Mouse (Mus musculus) limb, embryonic 14.5 days (tissue): ENCODE results near the gene Col18a1. TPM values are rescaled to one million over a fixed set of nuclear protein-coding genes. Genes with fewer than 3 reads are reported as not detected.

Experiments used
- ATAC-seq: fragments of 200-750 bp; cut with Nextera tagmentation; 2 replicates; pipeline ENCODE4 v1.8.0; 2017; ENCODE audit warnings: low read depth, moderate number of reproducible peaks, moderate TSS enrichment; ENCODE audit not compliant: low FRiP score
- DNase-seq: peaks from one replicate; pipeline ENCODE4 v3.0.0-alpha.2; 2015; ENCODE audit warnings: low spot score
- H3K27ac ChIP-seq: fragments of 300-500 bp; sonication (generic); replicated peaks from 2 replicates; pipeline ENCODE4 v1.5.1; 2014; ENCODE audit warnings: low read depth, mild to moderate bottlenecking, low read length, moderate library complexity, mixed read lengths
- H3K27me3 ChIP-seq: fragments of 300-500 bp; sonication (generic); 2 replicates; pipeline ENCODE4 v1.6.1; 2014; ENCODE audit warnings: low read length, mixed read lengths; ENCODE audit not compliant: control insufficient read depth, insufficient read depth
- H3K36me3 ChIP-seq: fragments of 300-500 bp; sonication (generic); 2 replicates; pipeline ENCODE4 v1.6.1; 2014; ENCODE audit warnings: mild to moderate bottlenecking, low read length, moderate library complexity, mixed read lengths; ENCODE audit not compliant: control insufficient read depth, insufficient read depth
- H3K4me1 ChIP-seq: fragments of 300-500 bp; sonication (generic); 2 replicates; pipeline ENCODE4 v1.6.1; 2014; ENCODE audit warnings: antibody characterized with exemption, low read length, mixed read lengths; ENCODE audit not compliant: control insufficient read depth, insufficient read depth
- H3K4me2 ChIP-seq: fragments of 300-500 bp; sonication (generic); replicated peaks from 2 replicates; pipeline ENCODE4 v1.6.1; 2014; ENCODE audit warnings: low read depth, mild to moderate bottlenecking, low read length, moderate library complexity; ENCODE audit not compliant: severe bottlenecking
- H3K4me3 ChIP-seq: fragments of 300-500 bp; sonication (generic); replicated peaks from 2 replicates; pipeline ENCODE4 v1.5.1; 2014; ENCODE audit warnings: low read length
- H3K9ac ChIP-seq: fragments of 300-500 bp; sonication (generic); 2 replicates; pipeline ENCODE4 v1.6.1; 2014; ENCODE audit warnings: mild to moderate bottlenecking, low read depth, low read length, moderate library complexity; ENCODE audit not compliant: severe bottlenecking
- H3K9me3 ChIP-seq: fragments of 300-500 bp; sonication (generic); 2 replicates; pipeline ENCODE4 v1.6.1; 2016; ENCODE audit warnings: low read length; ENCODE audit not compliant: control insufficient read depth
- POLR2A ChIP-seq: fragments of 200-500 bp; IDR thresholded peaks from 2 replicates; pipeline ENCODE4 v1.8.0; 2012; ENCODE audit warnings: inconsistent platforms, mild to moderate bottlenecking, moderate library complexity, borderline replicate concordance; ENCODE audit not compliant: insufficient read depth, insufficient read length; ENCODE audit errors: extremely low read depth
- WGBS: fragments of 180-500 bp; shearing (Covaris S2); extraction: QIAGEN DNeasy Blood & Tissue Kit; methylation state at CpG from one replicate; pipeline ENCODE4 v1.1.7; 2014; 5-methylcytosine and 5-hydroxymethylcytosine counted together
- polyA plus RNA-seq, 2 experiments: library from polyadenylated mRNA; depleted of rRNA in 1 of 2; stranded (reverse) in 1 of 2; unstranded in 1 of 2; fragments of >200 nt; fragmentation: Nextera tagmentation in 1 of 2; extraction: Ambion mirVana in 1 of 2; gene quantifications; 2 replicates each; pipeline versions ENCODE4 v1.2.1 to v1.2.3; 2012 to 2014

Gene Col18a1
- polyA plus RNA-seq, 2 experiments: 66.4 to 77.8 TPM

- H3K9me3 ChIP-seq: no peaks in the 10 kb centered on the region
- DNase-seq (no peak), ATAC-seq (peak; percentile 54)
- H3K4me1 ChIP-seq: 0 out of 2 replicates have a peak, but pooled peaks cover 10% of the 10 kb centered on the region
- H3K27me3 ChIP-seq: 0 out of 2 replicates have a peak, but pooled peaks cover 4% of the 10 kb centered on the region
- H3K9ac ChIP-seq: peak overlapping the region; percentile 45
- H3K27ac ChIP-seq: 0 out of 2 replicates have a peak overlapping the region, but pooled peaks have one; percentile 2
- under 1% methylated on average over 40 of the region's 40 CpGs for WGBS
- no peak for TF ChIP-seq POLR2A
- no peaks in the 10 kb centered on the region for H3K36me3 ChIP-seq
- peak overlapping the region; percentile 94 for H3K4me2 ChIP-seq
- peak overlapping the region; percentile 49 for H3K4me3 ChIP-seq
These were observed 916 bp downstream of the Col18a1 start for GRCm38 (mm10) chr10:77165318-77165945.

DNA sequence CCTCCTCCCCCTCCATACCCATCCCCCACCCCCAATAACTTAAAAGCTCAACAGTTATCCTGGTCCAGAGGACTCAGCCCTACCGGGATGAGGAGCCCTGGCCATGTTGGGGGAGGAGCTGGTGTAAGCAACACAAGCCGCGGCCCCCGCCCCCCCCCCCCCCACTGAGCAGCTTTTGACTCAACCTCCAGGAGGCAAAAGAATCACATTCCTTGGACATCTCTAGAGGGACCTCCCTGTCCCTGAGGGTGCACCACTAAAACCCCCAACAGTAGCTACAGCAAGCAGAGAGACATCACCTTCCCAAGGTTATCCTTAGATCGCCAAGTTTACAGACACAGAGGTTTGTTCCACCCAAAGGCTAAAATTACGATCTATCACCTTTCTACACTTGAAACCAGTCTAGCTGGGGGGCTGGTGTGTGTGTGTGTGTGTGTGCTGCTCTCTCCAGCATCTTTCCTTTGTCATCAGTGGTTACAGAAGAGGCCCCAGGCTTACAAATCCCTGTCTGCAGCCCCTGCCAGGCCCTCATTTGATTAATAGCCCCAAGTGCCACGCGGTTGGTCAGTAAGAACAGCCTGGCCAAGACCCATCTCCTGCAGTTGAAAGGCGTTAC lies 1.8 kb downstream of the Col18a1 start:
- peak overlapping the region; percentile 94 for H3K4me2 ChIP-seq
- no peaks in the 10 kb centered on the region for H3K9me3 ChIP-seq
- H3K36me3 ChIP-seq: no peaks in the 10 kb centered on the region
- WGBS: 7% methylated on average over 9 of the region's 9 CpGs
- TF ChIP-seq POLR2A: no peak
- ATAC-seq: no peak
- no peak for DNase-seq
- H3K27me3 ChIP-seq: 0 out of 2 replicates have a peak, but pooled peaks cover 4% of the 10 kb centered on the region
- no peak overlapping the region; the same call in 1 of the 2 replicates for H3K9ac ChIP-seq
- 0 out of 2 replicates have a peak, but pooled peaks cover 10% of the 10 kb centered on the region for H3K4me1 ChIP-seq
- H3K27ac ChIP-seq: no peak overlapping the region
- 0 out of 2 replicates have a peak overlapping the region, but pooled peaks have one; percentile 49 for H3K4me3 ChIP-seq

- Histone ChIP-seq H3K9me3 (no peaks in the 10 kb centered on the region), H3K4me2 (peak overlapping the region; percentile 94; the same call in 1 of the 2 replicates), H3K4me3 (no peak overlapping the region), H3K4me1 (peaks cover 12% of the 10 kb centered on the region; the same call in 1 of the 2 replicates), H3K9ac (no peak overlapping the region), H3K36me3 (no peaks in the 10 kb centered on the region), H3K27me3 (0 out of 2 replicates have a peak, but pooled peaks cover 4% of the 10 kb centered on the region), H3K27ac (no peak overlapping the region)
- DNase-seq (no peak), ATAC-seq (no peak)
- TF ChIP-seq POLR2A: no peak
- WGBS: 31% methylated on average over 5 of the region's 5 CpGs
These were observed 2.3 kb downstream of the Col18a1 start for GRCm38 (mm10) chr10:77164041-77164436.

DNA sequence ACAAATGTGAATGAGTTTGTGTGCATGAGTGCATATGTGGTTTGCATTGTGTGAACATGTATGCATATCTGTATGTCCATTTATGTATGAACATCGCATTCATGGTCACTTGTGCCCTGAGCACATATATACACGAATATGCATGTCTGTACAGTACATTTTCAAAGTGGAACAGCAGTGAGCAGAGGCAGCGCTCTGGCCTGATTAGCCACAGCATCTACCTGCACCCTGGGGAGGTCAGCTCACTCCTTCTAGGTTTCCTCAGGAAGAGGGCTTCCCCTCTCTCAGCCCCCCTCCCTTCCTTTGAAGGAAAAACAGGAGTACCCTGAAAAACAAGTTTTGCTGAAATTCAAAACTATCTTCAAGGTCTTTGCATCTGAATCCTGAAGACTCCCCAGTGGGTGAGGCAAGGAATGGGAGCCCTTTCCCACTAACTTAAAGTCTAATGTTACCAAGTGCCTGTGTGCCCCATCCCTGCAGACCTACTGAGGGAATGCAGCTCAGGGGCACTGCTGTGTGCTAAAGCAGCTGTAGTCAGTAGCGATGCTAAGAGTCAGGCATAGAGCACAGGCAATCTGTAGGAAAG lies 2.9 kb downstream of the Col18a1 start:
- no peaks in the 10 kb centered on the region for H3K9me3 ChIP-seq
- no peak overlapping the region for H3K4me3 ChIP-seq
- no peaks in the 10 kb centered on the region for H3K36me3 ChIP-seq
- WGBS: 49% methylated on average over 4 of the region's 4 CpGs
- DNase-seq (no peak), ATAC-seq (no peak)
- no peak for TF ChIP-seq POLR2A
- H3K27ac ChIP-seq: no peak overlapping the region
- peaks cover 13% of the 10 kb centered on the region; the same call in 1 of the 2 replicates for H3K4me1 ChIP-seq
- H3K27me3 ChIP-seq: 0 out of 2 replicates have a peak, but pooled peaks cover 4% of the 10 kb centered on the region
- H3K4me2 ChIP-seq: peak overlapping the region; percentile 94; the same call in 1 of the 2 replicates
- H3K9ac ChIP-seq: no peak overlapping the region

- Histone ChIP-seq H3K9ac (no peak overlapping the region), H3K36me3 (no peaks in the 10 kb centered on the region), H3K4me2 (no peak overlapping the region), H3K4me1 (peaks cover 5% of the 10 kb centered on the region; the same call in 1 of the 2 replicates), H3K9me3 (no peaks in the 10 kb centered on the region), H3K27me3 (no peaks in the 10 kb centered on the region), H3K27ac (no peak overlapping the region), H3K4me3 (no peak overlapping the region)
- no peak for TF ChIP-seq POLR2A
- ATAC-seq (no peak), DNase-seq (no peak)
- 56% methylated on average over 8 of the region's 8 CpGs for WGBS
These were observed 6.8 kb downstream of the Col18a1 start for GRCm38 (mm10) chr10:77159573-77159972.
